Mouse (Mus musculus): ENCODE results near the gene Gm17190. TPM values are rescaled to one million over a fixed set of nuclear protein-coding genes. Genes with fewer than 3 reads are reported as not detected.

The Gm17190 gene
- polyA plus RNA-seq, 1 experiment from 2014 or later = 0.23 TPM

Other genes starting within 250 kb of the Gm17190 start
- 3.0 and 3.5 TPM in 2 replicates for gene Iqgap2, start 190.1 kb upstream of the Gm17190 start, polyA plus RNA-seq (2015; fragmentation: Nextera tagmentation; extraction: Ambion mirVana)
- 19.9 and 21.2 TPM in 2 replicates for gene Gm20075, start 678 bp upstream of the Gm17190 start, polyA plus RNA-seq (2015; fragmentation: Nextera tagmentation; extraction: Ambion mirVana)
- gene Sv2c, start 50.5 kb downstream of the Gm17190 start, polyA plus RNA-seq (2015; fragmentation: Nextera tagmentation; extraction: Ambion mirVana) = 9.2 and 10.4 TPM in 2 replicates